Mouse (Mus musculus) right cerebral cortex, postnatal 36 days (tissue): ENCODE results near the gene Lsamp.
"Not testable (repeated sequence)": the region's sequence is repeated elsewhere in the genome, so short reads cannot be mapped to it uniquely, and the experiment has no call there.

Experiments
- DNase-seq, 2 experiments: peaks; one replicate each; pipeline ENCODE4 v3.0.0; 2022; ENCODE audit warnings: low spot score in 2 of 2, mixed read lengths in 1 of 2

The Lsamp gene

DNA sequence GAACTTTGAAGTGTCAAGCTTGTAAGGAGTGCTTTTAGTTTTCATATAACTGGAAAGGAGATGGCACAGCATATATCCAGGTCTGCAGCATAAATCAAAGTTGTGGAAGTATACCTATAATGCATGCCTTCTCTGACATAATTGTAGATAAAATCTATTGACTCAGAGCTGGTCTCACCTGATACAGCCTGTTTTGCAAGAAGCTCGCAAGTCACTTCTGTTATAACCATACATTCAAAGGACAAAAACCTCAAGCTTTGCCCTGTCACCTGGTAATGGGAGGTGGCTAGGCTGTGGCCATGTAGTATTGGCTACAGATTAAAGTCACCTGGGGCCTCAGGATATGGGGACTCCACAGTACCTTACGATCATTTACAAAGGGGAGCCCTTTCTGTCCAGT lies 507.4 kb downstream of the Lsamp start:
- DNase-seq, result no peak

DNA sequence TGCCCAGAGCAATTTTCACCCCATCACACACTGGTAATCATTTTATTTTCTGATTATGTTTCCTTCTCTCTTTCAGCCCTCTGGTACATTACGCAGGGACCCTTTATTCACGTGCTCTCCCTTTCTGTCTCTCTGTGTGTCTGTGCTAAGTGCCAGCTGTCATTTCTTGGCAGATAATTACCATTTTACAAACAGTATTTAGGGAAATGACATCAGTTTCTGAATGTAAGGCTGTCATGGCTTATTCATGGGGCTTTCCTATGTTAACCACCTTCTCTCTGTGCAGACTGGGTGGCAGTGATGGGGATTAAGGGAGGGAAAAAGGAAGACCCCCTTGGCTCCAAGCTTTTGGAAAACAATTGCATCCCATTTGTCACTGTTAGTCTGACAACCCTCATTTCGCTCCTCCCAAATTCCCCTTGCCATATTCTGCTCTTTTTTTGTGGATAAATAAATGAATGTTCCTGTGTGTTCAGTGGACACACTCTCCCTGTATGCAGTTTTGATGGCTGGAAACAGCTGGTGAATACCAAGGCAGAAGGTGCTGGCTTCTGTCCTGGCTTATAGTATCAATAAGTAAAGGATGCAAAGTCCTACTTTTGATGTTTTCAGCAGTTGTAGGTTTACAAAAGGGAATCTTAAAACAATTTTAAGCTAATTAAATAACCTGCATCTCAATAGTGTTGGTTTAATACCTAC lies 520.2 kb downstream of the Lsamp start:
- no peak for DNase-seq

DNA sequence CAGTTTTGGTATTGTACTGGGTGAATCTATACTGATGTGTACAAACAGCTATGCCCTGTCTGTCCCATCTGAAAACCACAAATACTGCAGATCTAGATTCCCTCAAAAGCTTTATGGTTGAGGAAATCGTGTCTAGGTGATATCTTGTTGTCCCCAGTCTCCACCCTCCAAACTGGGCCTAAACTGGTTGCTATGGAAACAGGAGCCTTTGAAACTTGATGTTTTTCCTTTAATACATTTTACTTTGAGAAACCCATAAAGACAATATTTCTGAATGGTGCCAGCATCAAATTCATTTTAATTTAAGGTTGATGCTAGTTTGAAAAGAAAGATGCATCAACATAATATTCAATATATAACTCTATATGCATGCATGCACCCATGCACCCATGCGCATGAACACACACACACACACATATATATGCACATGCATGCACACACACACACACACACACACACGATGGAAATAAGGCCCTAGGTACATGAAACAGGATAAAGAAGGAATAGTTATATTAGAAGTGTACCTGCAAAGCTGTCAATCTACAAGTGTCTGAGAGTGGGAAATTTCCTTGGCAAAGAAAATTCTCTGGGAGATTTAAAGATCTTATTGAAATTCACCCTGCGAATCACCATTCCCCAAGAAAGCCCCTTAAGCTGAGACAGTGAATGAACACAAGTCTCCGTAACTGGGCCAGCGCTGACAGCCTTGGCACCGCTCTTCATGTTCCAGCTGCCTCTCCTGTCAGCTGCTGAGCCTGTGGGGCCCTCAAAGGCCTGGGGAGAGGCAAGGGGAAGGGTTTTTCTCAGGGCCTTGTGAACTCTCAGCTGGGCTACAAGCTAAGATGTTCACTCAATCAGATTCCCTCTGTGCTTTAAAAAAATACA lies 525.2 kb downstream of the Lsamp start:
- DNase-seq, result peak; percentile 24 to 26

DNA sequence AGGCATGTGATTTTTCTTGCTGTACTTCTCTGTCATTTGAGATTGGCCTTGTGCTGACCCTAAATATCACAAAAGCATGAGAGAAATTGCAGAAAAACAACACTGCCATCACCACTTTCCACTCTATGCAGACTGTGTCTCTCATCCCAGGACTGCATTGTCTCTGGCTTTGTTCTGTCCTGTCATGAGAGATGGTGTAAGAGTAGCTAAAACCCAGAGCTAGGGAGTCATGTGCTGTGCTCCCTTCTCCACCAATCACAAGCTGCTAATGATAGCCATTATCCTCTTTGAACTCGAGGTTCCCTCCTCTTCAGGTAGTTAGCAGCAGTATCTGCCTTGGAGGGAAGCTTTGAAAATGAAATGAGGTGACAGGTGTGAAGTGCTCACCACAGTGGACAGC lies 552.6 kb downstream of the Lsamp start:
- DNase-seq, result no peak

DNA sequence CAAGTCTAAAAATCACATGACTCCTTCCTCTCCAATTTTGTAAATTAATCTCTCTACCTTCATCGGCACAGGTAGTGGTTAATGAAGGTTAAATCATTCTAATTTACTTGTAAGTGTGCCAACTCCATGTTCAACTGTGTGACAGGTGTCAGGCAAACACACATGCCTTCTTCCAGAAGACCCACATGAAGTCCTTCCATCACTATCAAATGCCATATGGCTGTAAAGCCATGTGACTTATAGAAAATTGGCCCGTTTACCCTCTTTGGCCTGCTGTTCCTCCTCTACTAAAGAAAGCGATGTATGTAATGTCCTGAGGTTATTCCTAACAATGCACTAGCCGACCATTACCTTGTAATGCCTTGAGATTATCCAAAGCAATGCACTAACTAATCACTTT lies 565.5 kb downstream of the Lsamp start:
- DNase-seq, result no peak

DNA sequence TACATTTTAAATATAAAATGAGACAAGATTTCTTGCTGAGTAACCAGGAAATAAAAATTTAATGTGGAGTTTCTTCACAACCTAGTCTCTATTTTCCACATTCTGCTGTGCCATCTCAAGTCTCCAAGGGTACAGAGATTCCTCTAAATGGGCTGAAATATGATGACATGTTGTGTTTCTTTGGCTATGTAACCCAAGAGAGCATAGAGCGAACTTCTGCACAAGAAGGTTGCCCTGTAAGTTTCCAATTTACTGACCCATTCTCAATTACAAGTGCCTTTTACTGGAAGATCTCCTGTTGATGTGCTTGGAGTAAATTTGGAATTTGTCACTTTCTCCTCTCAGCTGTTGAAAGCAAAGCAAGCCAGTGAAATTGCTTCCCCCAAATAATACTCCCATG lies 571.4 kb downstream of the Lsamp start:
- no peak for DNase-seq

DNA sequence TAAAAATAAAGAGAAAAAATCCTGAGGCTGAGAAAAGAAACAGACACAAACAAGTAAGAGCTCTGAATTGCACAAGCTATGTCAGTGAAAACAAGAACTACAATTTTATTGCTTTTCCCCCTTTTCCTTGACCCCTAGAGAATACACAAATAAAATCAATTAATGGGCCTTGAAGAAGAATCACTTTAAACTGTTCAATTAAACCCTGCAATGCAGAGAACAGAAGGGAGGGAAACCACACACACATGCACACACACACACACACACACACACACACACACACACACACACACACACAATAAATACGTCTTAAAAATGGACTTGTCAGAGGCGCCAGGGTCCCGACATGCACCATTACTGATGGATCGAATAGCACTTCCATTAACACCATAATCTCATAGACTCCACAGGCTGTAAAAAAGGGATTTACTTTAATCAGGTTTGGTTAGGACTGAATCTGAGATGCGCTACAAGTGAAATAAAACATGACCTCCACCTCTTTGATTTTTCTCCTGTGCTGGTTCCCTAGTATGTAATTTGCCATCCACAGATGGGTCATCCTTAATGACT lies 573.6 kb downstream of the Lsamp start:
- no peak for DNase-seq

DNA sequence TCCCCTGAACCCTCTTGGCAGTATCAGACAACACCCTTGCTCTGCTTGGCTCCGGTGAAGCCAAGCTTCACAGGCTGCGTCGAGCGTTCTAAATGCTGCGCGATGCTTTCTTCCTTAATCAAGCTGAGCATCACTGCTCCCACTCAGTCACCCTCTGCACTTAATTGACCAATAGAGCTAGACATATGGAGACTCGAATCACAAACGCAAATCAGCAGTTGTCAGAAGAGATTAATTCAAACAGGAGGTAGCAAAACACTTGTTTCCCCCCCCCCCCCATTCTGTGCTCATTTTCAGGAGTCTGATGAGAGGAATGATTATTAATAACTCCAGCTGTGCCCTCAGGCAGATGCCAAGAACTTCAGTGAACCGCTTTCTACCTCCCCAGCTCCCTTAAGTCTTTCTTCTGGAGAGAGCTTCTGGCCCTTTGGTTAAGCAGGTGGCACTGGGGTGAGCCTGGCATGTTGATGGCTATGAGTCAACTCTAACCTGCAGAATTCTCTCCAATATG lies 583.3 kb downstream of the Lsamp start:
- no peak for DNase-seq

DNA sequence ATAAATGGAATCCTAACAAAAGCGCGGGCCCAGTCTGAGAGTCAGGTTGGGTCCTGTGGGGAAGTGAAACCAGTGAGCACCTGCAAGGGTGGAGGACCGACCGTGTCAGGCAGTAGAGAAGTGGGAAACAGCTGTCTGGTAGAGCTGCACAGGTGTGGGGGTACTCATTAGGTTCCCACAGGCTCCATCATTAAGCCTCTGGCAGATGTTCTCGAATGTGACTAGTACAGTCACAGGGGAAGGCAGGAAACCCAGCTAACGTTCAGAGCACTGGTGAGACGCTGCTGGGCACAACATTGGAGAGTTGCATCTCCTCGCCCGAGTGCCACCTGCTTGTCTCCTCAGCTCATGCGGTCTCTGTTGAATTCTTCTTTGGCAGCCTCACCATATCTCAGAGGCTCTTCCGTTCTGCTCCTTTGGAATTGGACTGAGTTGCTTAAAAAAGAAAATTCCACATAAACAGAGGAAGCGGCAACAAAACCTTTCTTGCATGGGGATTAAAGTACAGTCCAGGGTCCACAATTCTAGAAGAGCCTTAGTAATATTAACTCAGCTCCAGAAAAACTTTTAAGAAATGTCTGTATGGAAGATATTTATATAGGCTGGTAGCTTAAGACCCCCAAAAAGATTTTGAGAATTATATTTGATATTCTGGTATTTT lies 588.1 kb downstream of the Lsamp start:
- DNase-seq, result no peak

DNA sequence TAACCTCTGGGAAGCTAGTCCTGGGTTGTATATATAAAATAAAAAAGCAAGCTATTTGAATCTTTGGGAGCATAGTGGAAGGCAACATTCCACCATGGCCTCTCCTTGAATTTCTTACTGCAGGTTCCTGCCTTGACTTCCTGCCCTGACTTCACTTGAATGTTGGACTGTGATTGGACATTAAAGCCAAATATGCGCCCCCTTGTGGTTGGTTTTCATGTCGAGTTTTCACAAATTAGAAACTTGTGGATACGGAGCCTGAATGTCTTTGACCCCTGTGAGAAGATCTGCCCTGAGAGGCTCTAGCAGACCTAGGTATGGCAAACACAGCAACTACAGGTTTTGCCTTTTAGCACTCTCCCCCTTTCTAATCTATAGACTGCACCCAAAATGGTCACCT lies 597.9 kb downstream of the Lsamp start:
- DNase-seq, result no peak

DNA sequence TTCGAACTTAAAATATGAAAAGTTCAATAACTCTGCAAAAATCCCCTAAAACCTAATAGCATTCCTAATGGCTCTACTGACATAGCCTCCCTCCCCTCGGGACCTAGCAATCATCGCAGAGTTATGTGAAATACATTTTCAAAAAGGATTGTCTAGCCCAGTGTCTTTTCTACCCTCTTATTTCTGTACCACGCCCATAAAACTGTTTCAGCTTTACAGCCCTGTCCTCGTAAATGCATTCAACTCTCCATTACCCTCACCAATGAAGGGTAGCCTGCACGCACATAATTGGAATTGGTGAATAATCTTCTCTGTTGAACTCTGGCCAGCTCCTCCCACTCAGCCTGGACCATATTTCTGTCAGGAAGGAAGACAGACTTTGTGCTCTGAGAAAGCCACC lies 609.0 kb downstream of the Lsamp start:
- DNase-seq, result no peak

DNA sequence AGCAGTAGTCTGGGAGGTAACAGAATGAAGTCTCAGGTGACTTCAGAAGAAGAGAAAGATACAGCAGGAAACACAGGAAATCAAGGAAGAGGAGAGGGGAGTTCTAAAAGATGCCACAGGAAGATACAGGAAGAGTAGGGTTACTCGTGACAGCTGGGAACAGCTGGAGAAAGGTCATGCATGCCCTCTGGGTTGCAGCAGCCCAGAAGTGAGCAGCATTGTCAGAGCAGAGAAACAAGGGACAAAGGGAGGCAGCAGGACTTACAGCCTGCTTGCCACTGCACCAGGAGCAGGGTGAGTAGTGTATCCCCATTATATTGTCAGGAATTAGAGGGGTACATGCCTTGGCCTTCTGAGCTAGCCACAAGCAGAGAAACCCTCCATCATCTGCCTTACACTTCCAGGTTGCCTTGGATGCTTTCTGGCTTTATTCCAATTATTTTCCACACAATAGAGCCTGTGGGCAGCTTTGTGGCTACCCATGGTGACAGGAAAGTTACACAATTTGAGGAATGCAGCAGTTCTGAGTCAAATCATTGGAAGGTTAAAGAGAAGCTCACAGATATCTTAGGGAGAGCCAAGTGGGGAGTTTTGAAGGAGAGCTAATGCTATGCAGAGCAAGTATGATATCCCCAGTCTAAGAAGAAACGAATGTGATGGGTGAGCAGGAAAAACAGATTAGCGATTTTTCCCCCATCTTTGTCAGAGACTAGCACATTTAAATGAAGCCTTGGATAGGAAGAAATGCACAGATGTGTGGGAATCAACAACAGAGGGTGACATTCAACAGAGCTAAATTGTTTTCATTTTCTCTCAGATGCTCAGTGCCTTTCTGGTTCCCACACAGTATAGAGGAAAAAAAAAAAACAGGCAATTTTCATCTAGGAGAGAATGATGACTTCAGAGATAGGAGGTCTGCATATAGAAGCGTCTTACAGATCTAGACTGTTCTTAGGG lies 617.5 kb downstream of the Lsamp start:
- no peak for DNase-seq

DNA sequence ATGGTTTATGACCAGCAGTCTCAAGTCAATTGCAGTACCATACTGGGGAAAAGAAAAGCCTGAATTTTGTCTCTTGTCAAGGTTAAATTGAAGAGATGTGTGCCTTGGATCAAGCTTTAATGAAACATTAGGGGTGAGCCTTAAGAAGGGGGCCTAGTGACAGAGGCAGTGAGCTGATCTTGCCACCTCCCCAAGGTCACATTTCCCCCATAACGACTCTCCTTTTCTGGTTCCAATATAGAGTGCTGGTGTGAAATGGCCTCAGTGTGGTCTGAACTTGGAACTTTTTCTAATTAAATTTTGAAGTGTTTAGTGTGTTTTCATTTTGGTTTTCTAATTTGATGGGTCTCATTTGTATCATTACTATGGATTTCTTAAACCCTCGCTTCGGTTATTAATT lies 623.3 kb downstream of the Lsamp start:
- no peak for DNase-seq

DNA sequence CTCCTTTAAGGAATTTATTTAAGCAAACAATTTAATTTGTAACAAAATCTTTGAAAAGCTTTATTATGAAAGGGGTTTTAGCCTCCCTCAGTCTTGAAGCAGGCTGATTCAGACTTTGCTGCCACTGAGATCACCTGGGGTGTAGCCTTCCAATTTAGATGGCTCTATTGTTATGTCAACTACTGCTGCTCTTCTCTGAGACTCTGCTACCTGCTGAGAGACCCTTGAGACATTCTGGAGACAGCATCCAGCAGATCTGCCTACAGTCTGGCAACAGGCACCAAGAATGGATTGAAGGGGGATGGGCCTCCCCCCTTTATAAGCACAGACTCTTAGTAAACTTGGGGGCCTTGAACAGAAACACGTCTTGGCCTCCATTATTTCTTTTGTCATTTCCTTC lies 632.5 kb downstream of the Lsamp start:
- DNase-seq, result not testable (repeated sequence)

DNA sequence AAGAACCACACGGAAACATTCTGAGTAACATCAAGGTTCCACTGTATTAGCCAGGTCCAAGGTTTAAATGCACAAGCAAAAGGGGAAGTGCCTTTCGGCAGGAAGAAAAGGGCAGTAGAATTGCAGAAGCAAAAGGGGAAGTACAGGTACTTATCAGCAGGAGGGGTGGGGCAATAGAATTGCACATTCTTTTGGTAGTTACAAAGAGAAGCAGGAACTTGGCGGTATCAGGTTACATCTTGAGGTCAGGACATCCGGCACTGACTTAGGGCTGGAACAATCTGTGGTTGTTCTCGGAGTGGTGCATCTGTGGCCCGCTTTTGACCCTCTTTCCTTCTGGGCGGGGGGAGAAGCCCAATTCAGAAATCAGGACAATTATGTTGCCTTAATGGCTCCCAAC lies 636.9 kb downstream of the Lsamp start:
- DNase-seq, result not testable (repeated sequence)

DNA sequence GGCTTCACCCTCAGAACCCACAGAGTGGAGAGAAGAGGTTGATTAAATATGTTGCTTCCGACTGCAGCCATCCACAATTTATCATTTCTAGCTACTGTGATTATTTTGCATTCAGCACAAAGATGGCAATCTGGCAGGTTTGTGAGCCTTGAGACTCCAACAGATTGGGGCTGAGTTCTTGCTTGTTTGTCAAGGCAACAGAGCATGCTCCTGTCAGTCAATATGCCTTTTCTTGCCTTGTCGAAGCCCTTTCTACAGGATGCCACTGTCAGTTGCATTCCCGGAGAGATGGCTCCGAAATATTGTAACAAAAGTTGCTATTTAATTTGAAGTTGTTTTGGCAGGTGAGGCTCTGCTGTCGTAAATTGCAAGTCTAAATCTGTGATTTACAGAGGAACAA lies 643.0 kb downstream of the Lsamp start:
- no peak for DNase-seq

DNA sequence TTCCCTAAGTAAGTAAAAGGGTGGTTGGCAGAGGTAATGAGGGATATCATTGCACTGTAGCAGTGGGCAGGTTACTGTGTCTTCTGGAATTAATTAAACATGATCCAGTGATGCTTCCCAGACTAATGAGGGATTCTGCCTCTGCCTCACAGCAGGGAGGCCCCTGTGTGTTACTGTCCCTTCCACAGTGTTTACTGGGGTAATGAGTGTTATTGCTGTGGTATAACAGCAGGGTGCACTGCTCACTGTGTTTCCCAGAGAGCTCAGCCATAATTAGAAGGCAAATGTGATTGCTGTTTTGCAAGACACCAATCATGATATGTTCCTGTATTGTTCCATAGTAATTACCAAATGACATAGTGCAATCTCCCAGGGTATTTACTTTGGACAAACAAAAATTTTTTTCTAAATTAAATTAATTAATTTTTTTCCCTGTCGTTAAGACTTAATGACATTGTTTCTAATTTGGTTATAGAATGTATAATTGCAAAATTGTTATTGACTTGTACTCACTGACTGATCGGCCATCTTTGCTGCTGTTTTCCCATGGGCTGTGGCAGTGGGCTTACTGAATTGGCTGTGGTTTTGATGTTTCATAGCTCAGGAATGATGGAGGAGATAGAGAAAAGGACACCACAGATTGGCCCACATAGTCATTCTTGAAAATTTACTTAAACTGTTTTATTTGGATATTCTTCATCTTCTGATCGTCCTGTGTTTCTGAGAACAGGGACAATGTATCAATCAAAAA lies 655.6 kb downstream of the Lsamp start:
- no peak for DNase-seq

DNA sequence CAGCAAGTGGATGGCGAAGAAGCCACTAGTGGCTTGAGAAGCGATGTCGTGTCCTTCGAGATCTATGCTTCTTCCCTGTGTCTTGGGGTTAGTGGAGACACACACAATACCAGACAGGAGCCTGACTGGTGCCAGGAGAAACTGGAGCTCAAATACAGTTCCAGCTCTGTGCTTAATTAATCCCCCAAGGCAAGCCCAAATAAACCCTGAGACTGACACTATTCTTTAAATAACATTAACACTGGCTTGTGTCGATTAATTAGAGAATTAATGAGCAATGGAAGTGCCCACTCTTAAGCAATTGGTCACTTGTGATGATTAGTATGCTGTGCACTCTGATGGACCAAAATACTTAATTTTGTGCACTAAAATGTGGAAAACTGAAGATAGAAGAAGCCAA lies 668.6 kb downstream of the Lsamp start:
- no peak for DNase-seq

DNA sequence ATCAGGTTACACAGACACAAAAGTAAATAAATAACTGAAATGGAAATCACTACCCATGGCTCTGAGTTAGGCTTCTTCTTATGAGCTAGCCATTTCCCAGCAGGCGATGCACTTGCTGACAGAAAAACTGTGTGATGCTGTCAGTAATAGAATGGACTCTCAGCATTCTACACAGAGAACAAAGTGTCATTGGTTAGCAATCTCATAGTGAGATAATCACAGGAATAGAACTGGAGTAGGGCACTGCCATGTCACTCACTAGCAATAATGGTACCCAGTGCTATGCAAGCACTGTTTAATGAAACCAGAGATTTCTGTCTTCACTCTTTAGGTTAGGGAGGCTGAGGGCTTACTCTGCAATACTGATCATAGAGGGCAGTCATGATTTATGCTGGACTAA lies 669.3 kb downstream of the Lsamp start:
- DNase-seq, result no peak

DNA sequence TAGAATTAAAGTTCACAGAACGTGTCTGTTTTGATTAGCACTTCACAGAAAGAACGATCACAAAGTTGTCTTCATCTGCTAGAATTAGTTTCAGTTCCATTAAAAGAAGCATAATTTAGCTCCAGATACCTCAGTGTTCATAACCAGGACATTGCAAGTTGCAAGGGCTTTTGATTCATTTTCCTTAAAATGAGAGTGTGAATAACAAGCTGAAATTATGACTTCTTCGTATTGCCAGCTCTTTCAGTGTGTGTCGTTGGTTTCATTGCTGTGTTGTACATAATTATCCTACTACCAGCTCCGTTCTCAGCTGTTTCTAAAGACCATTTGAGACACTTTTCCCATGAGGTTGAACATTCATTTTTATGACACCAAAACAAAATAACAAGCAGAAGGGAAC lies 672.2 kb downstream of the Lsamp start:
- DNase-seq, result no peak
